Mouse (Mus musculus) small intestine, adult 2 months (tissue): Measurements from ENCODE around the gene Slc6a6. TPM values are rescaled to one million over a fixed set of nuclear protein-coding genes. Genes with fewer than 3 reads are reported as not detected.

Experiments
- H3K27ac ChIP-seq: fragments of 200-500 bp; 2 replicates; pipeline ENCODE4 v1.5.1; 2012; ENCODE audit warnings: low read depth, low read length, control low read depth, inconsistent platforms; ENCODE audit not compliant: insufficient read depth
- H3K27me3 ChIP-seq: fragments of 200-500 bp; 2 replicates; pipeline ENCODE4 v1.6.1; 2012; ENCODE audit warnings: mild to moderate bottlenecking, moderate library complexity, low read length, inconsistent platforms; ENCODE audit not compliant: control insufficient read depth, insufficient read depth
- H3K36me3 ChIP-seq: fragments of 200-500 bp; 2 replicates; pipeline ENCODE4 v1.6.1; 2012; ENCODE audit warnings: mild to moderate bottlenecking, low read length, control low read depth, inconsistent platforms; ENCODE audit not compliant: control insufficient read depth, insufficient read depth
- H3K4me1 ChIP-seq: fragments of 200-500 bp; 2 replicates; pipeline ENCODE4 v1.6.1; 2012; ENCODE audit warnings: low read length, inconsistent platforms, mixed read lengths; ENCODE audit not compliant: control insufficient read depth, insufficient read depth, insufficient read length
- H3K4me3 ChIP-seq: fragments of 200-500 bp; 2 replicates; pipeline ENCODE4 v1.5.1; 2012; ENCODE audit warnings: low read depth, mild to moderate bottlenecking, control low read depth, inconsistent platforms, low read length, moderate library complexity
- CTCF ChIP-seq: fragments of 200-500 bp; IDR thresholded peaks from 2 replicates; pipeline ENCODE4 v1.5.1; 2012; ENCODE audit warnings: low read depth, mild to moderate bottlenecking, control low read depth, inconsistent platforms, low read length, moderate library complexity, mixed read lengths; ENCODE audit not compliant: insufficient replicate concordance, insufficient read length; ENCODE audit errors: extremely low read depth
- POLR2A ChIP-seq: fragments of 200-500 bp; IDR thresholded peaks from 2 replicates; pipeline ENCODE4 v1.6.1; 2012; ENCODE audit warnings: low read depth, mild to moderate bottlenecking, control low read depth, inconsistent platforms, low read length, moderate library complexity
- WGBS: fragments of 180-500 bp; shearing (Covaris S2); methylation state at CpG from one replicate; pipeline ENCODE4 v1.1.7; 2018; 5-methylcytosine and 5-hydroxymethylcytosine counted together
- polyA plus RNA-seq: library from polyadenylated mRNA; depleted of rRNA; stranded (reverse); fragments of >200 nt; gene quantifications from 2 replicates; pipeline ENCODE4 v1.2.3, GENCODE M21; 2012

Slc6a6 gene
- polyA plus RNA-seq, 1 experiment = 124 TPM

DNA sequence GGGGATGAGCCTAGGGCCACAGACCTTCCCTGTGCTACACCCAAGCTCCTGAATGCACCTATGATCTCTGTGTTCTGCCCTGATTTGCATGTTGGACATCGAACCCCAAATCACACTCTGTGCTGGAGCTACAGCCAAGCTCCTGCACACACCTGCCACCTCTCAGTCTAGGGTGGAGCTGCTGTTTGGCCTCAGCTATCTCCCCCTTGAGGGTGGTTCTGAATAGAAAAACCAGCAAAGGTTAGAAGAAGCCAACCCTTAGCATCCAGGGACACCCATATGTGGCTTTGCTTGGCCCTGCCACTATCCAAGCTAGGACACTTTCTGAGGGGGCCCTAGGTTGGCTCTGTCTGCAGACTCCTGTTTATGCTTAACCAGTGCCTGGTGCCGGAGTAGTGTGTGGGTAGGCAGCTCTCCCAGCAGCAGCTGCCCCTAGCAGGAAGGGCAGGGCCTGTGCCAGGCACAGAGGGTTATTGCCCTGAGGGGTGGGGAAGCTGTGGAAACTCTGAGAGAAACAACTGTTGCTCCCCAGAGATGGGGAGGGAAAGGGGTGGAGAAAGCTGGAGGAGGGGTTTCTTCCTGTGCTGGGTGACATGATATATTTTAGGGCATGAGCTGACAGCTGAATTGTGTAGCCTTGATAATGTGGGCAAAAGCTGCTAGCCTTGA lies 23.9 kb upstream of the Slc6a6 start:
- no peak overlapping the region for H3K4me3 ChIP-seq
- peaks cover 22% of the 10 kb centered on the region; the same call in 1 of the 2 replicates for H3K4me1 ChIP-seq
- TF ChIP-seq CTCF = peak; percentile 29; the same call in 1 of the 2 replicates
- TF ChIP-seq POLR2A = no peak; the same call in 1 of the 2 replicates
- WGBS = 15% methylated on average over 2 of the region's 2 CpGs
- no peaks in the 10 kb centered on the region for H3K36me3 ChIP-seq
- peak overlapping the region; percentile 89 for H3K27ac ChIP-seq
- H3K27me3 ChIP-seq = no peaks in the 10 kb centered on the region

DNA sequence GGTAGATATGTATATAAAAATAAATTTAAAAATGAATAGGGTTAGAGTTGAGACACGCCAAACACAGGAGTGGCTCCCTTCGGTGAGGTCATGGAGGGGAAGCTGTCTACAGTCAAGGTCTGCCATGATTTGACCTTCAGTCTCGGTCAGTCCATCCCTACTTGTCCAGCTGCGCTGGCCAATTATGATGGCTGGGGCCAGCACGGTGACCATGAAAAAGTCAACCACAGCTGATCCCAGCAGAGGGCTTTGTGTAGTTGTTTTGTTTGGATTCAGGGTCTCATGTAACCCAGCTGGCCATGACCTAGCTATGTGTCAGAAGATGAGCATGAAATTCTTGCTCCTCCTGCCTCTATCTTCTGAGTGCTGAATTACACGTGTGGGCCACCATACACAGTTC lies 21.6 kb upstream of the Slc6a6 start:
- TF ChIP-seq POLR2A (no peak), CTCF (no peak)
- 83% methylated on average over 6 of the region's 6 CpGs for WGBS
- no peak overlapping the region for H3K27ac ChIP-seq
- no peaks in the 10 kb centered on the region for H3K36me3 ChIP-seq
- peaks cover 33% of the 10 kb centered on the region; the same call in 1 of the 2 replicates for H3K4me1 ChIP-seq
- no peak overlapping the region for H3K4me3 ChIP-seq
- no peaks in the 10 kb centered on the region for H3K27me3 ChIP-seq

DNA sequence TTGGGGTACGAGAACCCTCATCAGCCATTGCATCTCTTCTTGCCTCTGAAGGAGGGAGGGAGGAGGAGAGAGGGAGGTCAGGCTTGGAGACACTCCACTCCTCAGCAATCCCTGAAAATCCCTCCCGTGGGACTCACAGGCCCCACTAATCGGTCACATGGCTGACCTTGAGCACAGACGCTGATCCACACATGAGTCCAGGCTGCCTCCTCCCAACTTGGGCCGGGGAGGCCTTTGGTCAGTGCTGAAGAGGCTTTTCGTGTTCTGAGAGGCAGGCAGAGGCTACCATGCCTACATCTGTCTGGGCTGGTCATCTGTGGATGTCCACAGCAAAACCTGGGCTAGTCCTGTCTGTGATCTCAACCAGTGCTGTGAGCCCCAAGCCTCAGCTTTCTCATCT lies 20.2 kb upstream of the Slc6a6 start:
- Histone ChIP-seq H3K27ac (no peak overlapping the region), H3K27me3 (no peaks in the 10 kb centered on the region), H3K36me3 (no peaks in the 10 kb centered on the region), H3K4me1 (peaks cover 29% of the 10 kb centered on the region; the same call in 1 of the 2 replicates), H3K4me3 (no peak overlapping the region)
- WGBS = 87% methylated on average over 6 of the region's 6 CpGs
- TF ChIP-seq CTCF (no peak), POLR2A (no peak)

DNA sequence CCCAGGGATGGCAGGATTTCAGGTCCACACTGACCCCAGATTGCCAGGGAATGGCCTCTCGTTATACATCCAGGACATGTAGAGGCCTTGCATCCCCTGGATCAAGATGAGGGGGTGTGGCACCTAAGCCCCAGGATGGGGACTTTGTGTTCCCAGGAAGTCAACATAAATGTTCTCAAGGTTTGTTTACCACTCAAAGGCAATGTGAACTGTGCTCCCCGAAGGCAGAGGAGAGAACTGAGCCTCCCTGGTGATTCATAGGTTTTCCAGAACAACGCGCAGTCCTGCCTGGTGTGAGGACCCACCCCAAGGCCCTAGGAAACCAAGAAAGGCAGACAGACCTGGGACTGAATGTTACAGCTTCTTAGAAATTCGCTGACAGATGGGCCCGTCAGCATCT lies 18.6 kb upstream of the Slc6a6 start:
- H3K27ac ChIP-seq = peak overlapping the region; percentile 31; the same call in 1 of the 2 replicates
- H3K4me3 ChIP-seq = no peak overlapping the region
- no peaks in the 10 kb centered on the region for H3K27me3 ChIP-seq
- H3K4me1 ChIP-seq = peaks cover 15% of the 10 kb centered on the region; the same call in 1 of the 2 replicates
- H3K36me3 ChIP-seq = no peaks in the 10 kb centered on the region
- TF ChIP-seq CTCF = no peak
- no peak for TF ChIP-seq POLR2A
- 65% methylated on average over 6 of the region's 6 CpGs for WGBS

DNA sequence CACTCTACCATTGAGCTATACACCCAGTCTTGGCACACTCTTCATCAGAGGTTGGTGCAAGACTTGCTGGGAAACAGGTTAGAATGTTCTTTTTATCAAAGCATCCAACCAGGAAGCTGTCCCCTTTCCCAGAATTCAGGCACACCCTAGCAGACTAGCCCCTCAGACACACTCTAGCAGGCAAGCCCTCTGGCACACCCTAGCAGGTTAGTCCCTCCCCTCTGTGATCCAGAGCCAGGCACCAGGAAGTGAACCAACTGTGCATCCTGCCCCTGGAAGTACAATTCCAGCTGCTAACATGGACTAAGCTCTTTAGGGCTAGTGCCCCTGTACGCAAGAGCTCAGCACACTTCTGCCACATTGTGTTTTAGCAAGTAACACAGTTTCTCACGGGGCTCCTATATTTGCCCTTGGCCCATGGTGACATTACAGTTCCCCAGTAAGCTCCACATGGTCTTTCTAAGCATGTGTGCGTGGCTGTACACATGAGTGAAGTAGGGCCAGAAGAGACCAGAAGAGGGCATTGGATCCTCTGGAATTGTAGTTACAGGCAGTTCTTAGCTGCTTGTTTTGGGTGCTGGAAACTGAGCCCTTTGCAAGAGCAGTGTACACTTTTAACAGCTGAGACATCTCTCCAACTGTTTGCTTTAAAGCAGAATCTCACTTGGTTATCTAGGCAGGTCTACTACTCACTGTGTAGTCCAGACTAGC lies 17.7 kb upstream of the Slc6a6 start:
- H3K36me3 ChIP-seq = no peaks in the 10 kb centered on the region
- H3K27me3 ChIP-seq = no peaks in the 10 kb centered on the region
- H3K4me1 ChIP-seq = peaks cover 11% of the 10 kb centered on the region; the same call in 1 of the 2 replicates
- H3K27ac ChIP-seq = peak overlapping the region; percentile 31; the same call in 1 of the 2 replicates
- TF ChIP-seq POLR2A (no peak), CTCF (no peak)
- 73% methylated on average over 3 of the region's 3 CpGs for WGBS
- no peak overlapping the region for H3K4me3 ChIP-seq

DNA sequence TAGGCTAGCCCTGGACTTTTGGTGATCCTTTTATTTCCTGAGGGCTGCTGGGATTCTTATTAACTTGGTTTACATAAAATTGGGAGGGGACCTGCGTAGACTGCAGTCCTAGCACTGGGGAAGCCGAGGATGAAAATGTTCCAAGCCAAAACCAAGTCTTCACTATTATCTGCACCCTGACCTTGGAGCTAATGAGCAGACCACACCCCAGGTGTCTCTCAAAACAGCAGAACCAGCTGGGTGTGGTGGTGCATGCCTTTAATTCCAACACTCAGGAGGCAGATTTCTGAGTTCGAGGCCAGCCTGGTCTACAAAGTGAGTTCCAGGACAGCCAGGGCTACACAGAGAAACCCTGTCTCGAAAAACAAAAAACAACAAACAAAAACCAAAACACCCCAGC lies 16.7 kb upstream of the Slc6a6 start:
- Histone ChIP-seq H3K27me3 (no peaks in the 10 kb centered on the region), H3K27ac (no peak overlapping the region), H3K4me3 (no peak overlapping the region), H3K36me3 (no peaks in the 10 kb centered on the region), H3K4me1 (peaks cover 11% of the 10 kb centered on the region; the same call in 1 of the 2 replicates)
- TF ChIP-seq CTCF = no peak
- no peak for TF ChIP-seq POLR2A
- 78% methylated on average over 4 of the region's 4 CpGs for WGBS

DNA sequence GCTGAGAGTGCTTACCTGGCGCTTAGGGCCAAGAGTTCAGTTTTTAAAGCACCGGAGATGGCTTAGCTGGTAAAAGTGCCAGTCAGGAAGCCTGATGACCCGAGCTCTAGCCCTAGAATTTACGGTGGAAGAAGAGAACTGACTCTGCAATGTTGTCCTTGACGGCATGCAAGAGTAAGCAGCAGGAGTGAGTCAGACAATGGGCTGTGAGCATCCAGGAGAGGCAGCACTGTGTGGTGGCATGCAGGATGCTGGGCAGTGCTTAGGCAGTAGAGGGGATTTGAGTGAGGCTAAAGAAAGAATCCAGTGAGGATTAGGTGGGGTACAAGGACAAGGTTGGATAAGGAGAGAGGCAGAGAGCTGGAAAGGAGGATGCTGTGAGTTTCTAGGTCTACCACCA lies 15.6 kb upstream of the Slc6a6 start:
- Histone ChIP-seq H3K4me1 (peaks cover 11% of the 10 kb centered on the region; the same call in 1 of the 2 replicates), H3K36me3 (no peaks in the 10 kb centered on the region), H3K27ac (no peak overlapping the region), H3K4me3 (no peak overlapping the region), H3K27me3 (no peaks in the 10 kb centered on the region)
- TF ChIP-seq CTCF (no peak), POLR2A (no peak)
- 79% methylated on average over 5 of the region's 5 CpGs for WGBS
